Mouse (Mus musculus): ENCODE measurements around the gene Psmb10. TPM values are rescaled to one million over a fixed set of nuclear protein-coding genes. Genes with fewer than 3 reads are reported as not detected.
A peak's percentile ranks its signal among the peaks of the same experiment; 100 is the strongest.

Psmb10 gene
- polyA plus RNA-seq, 1 experiment = 73.5 TPM

DNA sequence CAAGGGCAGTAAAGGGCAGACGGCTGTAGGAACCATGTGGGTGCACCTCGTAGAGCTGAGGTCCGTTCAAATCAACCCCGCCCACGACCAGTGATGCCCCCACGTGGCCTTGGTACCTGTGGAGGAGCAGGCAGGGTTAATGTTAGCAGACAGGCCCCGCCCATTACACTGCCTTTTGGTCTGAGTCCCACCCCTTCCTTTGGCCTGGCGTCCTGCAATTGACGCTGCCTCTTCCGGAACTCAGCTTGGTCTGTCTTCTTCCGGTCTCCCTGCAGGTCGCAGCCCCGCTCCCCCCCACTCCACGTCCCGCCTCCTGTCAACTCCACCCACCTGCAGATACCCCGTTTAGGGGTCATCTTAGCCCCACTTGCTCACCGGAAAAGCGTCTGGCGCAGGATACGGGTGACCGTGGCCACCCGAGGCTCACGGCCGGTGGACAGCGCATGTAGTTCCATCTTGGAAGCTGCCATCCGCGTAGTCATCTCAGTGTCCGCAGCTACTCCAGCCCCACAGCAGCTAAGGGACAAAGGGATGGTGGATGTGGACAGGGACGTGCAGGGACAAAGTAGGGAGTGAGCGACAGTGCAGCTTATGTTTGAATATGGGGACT is 1.3 kb downstream of the Psmb10 start:
- H3K27me3 ChIP-seq (ENCODE audit: control insufficient read depth, insufficient read depth, insufficient read length) = no peaks in the 10 kb centered on the region
- TF ChIP-seq USF1 (IDR thresholded peaks at IDR 0.05; ENCODE audit: low read depth) (peak; percentile 71), MYOD1 (IDR thresholded peaks at IDR 0.05; ENCODE audit: control insufficient read depth, insufficient read length, low read depth) (no peak), MYOG (IDR thresholded peaks at IDR 0.05; ENCODE audit: control insufficient read depth, extremely low read depth, insufficient read length) (no peak), MAX (IDR thresholded peaks at IDR 0.05) (peak; percentile 90)
- peaks cover 2% of the 10 kb centered on the region for H3K79me3 ChIP-seq (ENCODE audit: low read depth)
- H3ac ChIP-seq (ENCODE audit: control insufficient read depth, insufficient read length, low read depth) = peak overlapping the region; percentile 79
- peaks cover 24% of the 10 kb centered on the region for H3K36me3 ChIP-seq (ENCODE audit: control insufficient read depth, insufficient read depth)
- peak overlapping the region; percentile 71 for H3K4me3 ChIP-seq (ENCODE audit: insufficient read depth, poor library complexity, severe bottlenecking)
- no peaks in the 10 kb centered on the region for H3K79me2 ChIP-seq (ENCODE audit: control insufficient read depth, insufficient read depth)

GRCm38 (mm10) chr8:105935863-105936603 is 2.2 kb downstream of the Psmb10 start:
- no peak overlapping the region for H3ac ChIP-seq (ENCODE audit: control insufficient read depth, insufficient read length, low read depth)
- H3K4me3 ChIP-seq (ENCODE audit: insufficient read depth, poor library complexity, severe bottlenecking) = peak overlapping the region; percentile 71
- no peaks in the 10 kb centered on the region for H3K79me2 ChIP-seq (ENCODE audit: control insufficient read depth, insufficient read depth)
- H3K36me3 ChIP-seq (ENCODE audit: control insufficient read depth, insufficient read depth) = peaks cover 14% of the 10 kb centered on the region
- peaks cover 2% of the 10 kb centered on the region for H3K79me3 ChIP-seq (ENCODE audit: low read depth)
- H3K27me3 ChIP-seq (ENCODE audit: control insufficient read depth, insufficient read depth, insufficient read length) = no peaks in the 10 kb centered on the region
- TF ChIP-seq USF1 (IDR thresholded peaks at IDR 0.05; ENCODE audit: low read depth) (no peak), MYOD1 (IDR thresholded peaks at IDR 0.05; ENCODE audit: control insufficient read depth, insufficient read length, low read depth) (no peak), FOSL1 (IDR thresholded peaks at IDR 0.05; ENCODE audit: insufficient read depth, low read length, poor library complexity, severe bottlenecking) (no peak), CEBPB (IDR thresholded peaks at IDR 0.05; ENCODE audit: low read depth) (no peak), MYOG (IDR thresholded peaks at IDR 0.05; ENCODE audit: control insufficient read depth, extremely low read depth, insufficient read length) (no peak), CTCF (IDR thresholded peaks at IDR 0.05; ENCODE audit: control insufficient read depth, insufficient read depth, insufficient read length) (no peak), MAX (IDR thresholded peaks at IDR 0.05) (no peak)

GRCm38 (mm10) chr8:105935105-105935504 is 3.1 kb downstream of the Psmb10 start:
- H3K36me3 ChIP-seq (ENCODE audit: control insufficient read depth, insufficient read depth) = peaks cover 9% of the 10 kb centered on the region
- H3K79me2 ChIP-seq (ENCODE audit: control insufficient read depth, insufficient read depth) = no peaks in the 10 kb centered on the region
- TF ChIP-seq USF1 (IDR thresholded peaks at IDR 0.05; ENCODE audit: low read depth) = no peak
- TF ChIP-seq MYOD1 (IDR thresholded peaks at IDR 0.05; ENCODE audit: control insufficient read depth, insufficient read length, low read depth) = no peak
- H3K79me3 ChIP-seq (ENCODE audit: low read depth) = peaks cover 2% of the 10 kb centered on the region
- H3K4me3 ChIP-seq (ENCODE audit: insufficient read depth, poor library complexity, severe bottlenecking) = no peak overlapping the region
- no peaks in the 10 kb centered on the region for H3K27me3 ChIP-seq (ENCODE audit: control insufficient read depth, insufficient read depth, insufficient read length)
- H3ac ChIP-seq (ENCODE audit: control insufficient read depth, insufficient read length, low read depth) = no peak overlapping the region

GRCm38 (mm10) chr8:105933762-105934161 is 4.5 kb downstream of the Psmb10 start, which contains the start of gene Ctrl:
Gene Ctrl, minus strand, starts transcription at chr8:105933862.
- no peak for TF ChIP-seq USF1 (IDR thresholded peaks at IDR 0.05; ENCODE audit: low read depth)
- no peak for TF ChIP-seq MAX (IDR thresholded peaks at IDR 0.05)
- no peak for TF ChIP-seq CEBPB (IDR thresholded peaks at IDR 0.05; ENCODE audit: low read depth)
- TF ChIP-seq MYOG (IDR thresholded peaks at IDR 0.05; ENCODE audit: control insufficient read depth, extremely low read depth, insufficient read length) = no peak
- no peak for TF ChIP-seq FOSL1 (IDR thresholded peaks at IDR 0.05; ENCODE audit: insufficient read depth, low read length, poor library complexity, severe bottlenecking)
- TF ChIP-seq CTCF (IDR thresholded peaks at IDR 0.05; ENCODE audit: control insufficient read depth, insufficient read depth, insufficient read length) = no peak
- no peak for TF ChIP-seq MYOD1 (IDR thresholded peaks at IDR 0.05; ENCODE audit: control insufficient read depth, insufficient read length, low read depth)
- Histone ChIP-seq H3K27me3 (ENCODE audit: control insufficient read depth, insufficient read depth, insufficient read length) (no peaks in the 10 kb centered on the region), H3K36me3 (ENCODE audit: control insufficient read depth, insufficient read depth) (peaks cover 3% of the 10 kb centered on the region), H3K79me2 (ENCODE audit: control insufficient read depth, insufficient read depth) (no peaks in the 10 kb centered on the region), H3ac (ENCODE audit: control insufficient read depth, insufficient read length, low read depth) (no peak within 1 kb of the TSS), H3K4me3 (ENCODE audit: insufficient read depth, poor library complexity, severe bottlenecking) (no peak within 1 kb of the TSS), H3K79me3 (ENCODE audit: low read depth) (peaks cover 2% of the 10 kb centered on the region)

GRCm38 (mm10) chr8:105932525-105932924 is 5.7 kb downstream of the Psmb10 start:
- Histone ChIP-seq H3K79me3 (ENCODE audit: low read depth) (peaks cover 2% of the 10 kb centered on the region), H3K4me3 (ENCODE audit: insufficient read depth, poor library complexity, severe bottlenecking) (no peak overlapping the region), H3K27me3 (ENCODE audit: control insufficient read depth, insufficient read depth, insufficient read length) (no peaks in the 10 kb centered on the region), H3K36me3 (ENCODE audit: control insufficient read depth, insufficient read depth) (peaks cover 3% of the 10 kb centered on the region), H3K79me2 (ENCODE audit: control insufficient read depth, insufficient read depth) (no peaks in the 10 kb centered on the region), H3ac (ENCODE audit: control insufficient read depth, insufficient read length, low read depth) (no peak overlapping the region)
- no peak for TF ChIP-seq MAX (IDR thresholded peaks at IDR 0.05)
- TF ChIP-seq CEBPB (IDR thresholded peaks at IDR 0.05; ENCODE audit: low read depth) = no peak
- TF ChIP-seq MYOD1 (IDR thresholded peaks at IDR 0.05; ENCODE audit: control insufficient read depth, insufficient read length, low read depth) = no peak
- TF ChIP-seq USF1 (IDR thresholded peaks at IDR 0.05; ENCODE audit: low read depth) = no peak
- no peak for TF ChIP-seq FOSL1 (IDR thresholded peaks at IDR 0.05; ENCODE audit: insufficient read depth, low read length, poor library complexity, severe bottlenecking)
- TF ChIP-seq CTCF (IDR thresholded peaks at IDR 0.05; ENCODE audit: control insufficient read depth, insufficient read depth, insufficient read length) = no peak
- no peak for TF ChIP-seq MYOG (IDR thresholded peaks at IDR 0.05; ENCODE audit: control insufficient read depth, extremely low read depth, insufficient read length)

Data from C2C12 (cell line).